Mouse (Mus musculus) myocyte (in vitro differentiated cells): ENCODE measurements around the gene Sncb. TPM values are rescaled to one million over a fixed set of nuclear protein-coding genes. Genes with fewer than 3 reads are reported as not detected.

Experiments
- H3K27me3 ChIP-seq: one replicate; pipeline ENCODE4 v1.6.1; 2011; ENCODE audit not compliant: control insufficient read depth, insufficient read depth, insufficient read length
- H3K36me3 ChIP-seq: one replicate; pipeline ENCODE4 v1.6.1; 2011; ENCODE audit not compliant: control insufficient read depth, insufficient read depth
- H3K4me2 ChIP-seq: one replicate; pipeline ENCODE4 v1.6.1; 2011; ENCODE audit warnings: low read depth, control low read depth
- H3K4me3 ChIP-seq: one replicate; pipeline ENCODE4 v1.5.1; 2011; ENCODE audit warnings: mild to moderate bottlenecking, control low read depth, moderate library complexity
- H3K79me2 ChIP-seq: one replicate; pipeline ENCODE4 v1.6.1; 2011; ENCODE audit not compliant: control insufficient read depth, insufficient read depth
- H3ac ChIP-seq: one replicate; pipeline ENCODE4 v1.6.1; 2011; ENCODE audit not compliant: control insufficient read depth, insufficient read length
- CEBPB ChIP-seq: IDR thresholded peaks from 2 replicates; pipeline ENCODE4 v1.6.1; 2011; ENCODE audit warnings: mild to moderate bottlenecking, moderate library complexity; ENCODE audit not compliant: poor library complexity, insufficient read depth, severe bottlenecking
- E2F4 ChIP-seq: IDR thresholded peaks from one replicate; pipeline ENCODE4 v1.6.1; 2011; ENCODE audit warnings: mild to moderate bottlenecking, control low read depth, moderate library complexity; ENCODE audit not compliant: insufficient read depth
- MAX ChIP-seq: IDR thresholded peaks from one replicate; pipeline ENCODE4 v1.6.1; 2011; ENCODE audit warnings: low read depth, mild to moderate bottlenecking, control low read depth
- MYOD1 ChIP-seq, 3 experiments: IDR thresholded peaks; one replicate each; pipeline ENCODE4 v1.6.1; 2011; ENCODE audit warnings: control low read depth in 2 of 3, low read depth in 2 of 3, mild to moderate bottlenecking in 2 of 3, moderate library complexity in 1 of 3; ENCODE audit not compliant: insufficient read length in 2 of 3, control insufficient read depth in 1 of 3
- MYOG ChIP-seq, 3 experiments: IDR thresholded peaks; one replicate each; pipeline ENCODE4 v1.6.1; 2011; ENCODE audit warnings: control low read depth in 2 of 3, low read depth in 2 of 3, mild to moderate bottlenecking in 2 of 3; ENCODE audit not compliant: insufficient read length in 2 of 3, control insufficient read depth in 1 of 3, insufficient read depth in 1 of 3
- POLR2A ChIP-seq: IDR thresholded peaks from one replicate; pipeline ENCODE4 v1.6.1; 2011; ENCODE audit warnings: low read depth, mild to moderate bottlenecking, control low read depth, moderate library complexity; ENCODE audit not compliant: insufficient read length
- POLR2AphosphoS2 ChIP-seq: IDR thresholded peaks from one replicate; pipeline ENCODE4 v1.6.1; 2011; ENCODE audit warnings: low read depth, control low read depth; ENCODE audit not compliant: insufficient read length
- REST ChIP-seq: IDR thresholded peaks from one replicate; pipeline ENCODE4 v1.6.1; 2011; ENCODE audit warnings: mild to moderate bottlenecking, control low read depth, moderate library complexity; ENCODE audit not compliant: insufficient read depth, insufficient read length
- SRF ChIP-seq: IDR thresholded peaks from one replicate; pipeline ENCODE4 v1.6.1; 2011; ENCODE audit warnings: low read depth; ENCODE audit not compliant: control insufficient read depth, insufficient read length
- TCF12 ChIP-seq: IDR thresholded peaks from one replicate; pipeline ENCODE4 v1.6.1; 2011; ENCODE audit warnings: mild to moderate bottlenecking, control low read depth; ENCODE audit not compliant: poor library complexity, insufficient read depth, severe bottlenecking
- TCF3 ChIP-seq: IDR thresholded peaks from one replicate; pipeline ENCODE4 v1.6.1; 2011; ENCODE audit warnings: low read depth, control low read depth; ENCODE audit not compliant: insufficient read length
- USF1 ChIP-seq: IDR thresholded peaks from one replicate; pipeline ENCODE4 v1.6.1; 2011; ENCODE audit warnings: low read depth, mild to moderate bottlenecking, control low read depth, moderate library complexity
- polyA plus RNA-seq: library from polyadenylated mRNA; unstranded; fragments of >200 nt; fragmentation: generic; extraction: Trizol; gene quantifications from one replicate; pipeline ENCODE4 v1.2.1, GENCODE M21; 2012; ENCODE audit warnings: missing spikeins

Sncb gene
- polyA plus RNA-seq, 1 experiment, result not detected

DNA sequence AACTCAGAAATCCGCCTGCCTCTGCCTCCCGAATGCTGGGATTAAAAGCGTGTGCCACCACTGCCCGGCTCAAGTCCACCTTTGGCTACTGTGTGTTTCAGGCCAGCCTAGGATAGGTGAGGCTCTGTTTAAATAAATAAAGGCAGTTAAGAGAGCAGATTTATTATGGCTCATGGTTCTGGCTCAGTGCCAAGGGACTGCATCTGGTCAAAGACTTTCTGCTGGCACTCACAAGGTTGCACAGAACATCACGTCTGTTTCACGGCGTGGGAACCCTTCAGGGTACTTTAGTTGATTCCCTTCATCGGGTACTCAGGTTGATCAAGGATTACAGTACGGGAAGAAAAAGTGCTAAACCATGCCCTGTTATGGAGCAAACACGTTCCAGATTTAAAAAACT lies 51.4 kb downstream of the Sncb start:
- no peaks in the 10 kb centered on the region for H3K79me2 ChIP-seq
- no peak overlapping the region for H3K4me2 ChIP-seq
- H3K36me3 ChIP-seq, result no peaks in the 10 kb centered on the region
- no peak overlapping the region for H3K4me3 ChIP-seq
- peaks cover 38% of the 10 kb centered on the region for H3K27me3 ChIP-seq
- H3ac ChIP-seq, result no peak overlapping the region
- no peak for TF ChIP-seq MYOG (IDR thresholded peaks at IDR 0.05; ENCODE audit: control insufficient read depth in 1 of 3, insufficient read depth in 1 of 3, insufficient read length in 2 of 3, low read depth in 2 of 3)
- no peak for TF ChIP-seq MAX
- TF ChIP-seq E2F4, result no peak
- TF ChIP-seq POLR2A, result no peak
- TF ChIP-seq MYOD1 (IDR thresholded peaks at IDR 0.05; ENCODE audit: control insufficient read depth in 1 of 3, insufficient read length in 2 of 3, low read depth in 2 of 3), result no peak
- TF ChIP-seq POLR2AphosphoS2, result no peak
- no peak for TF ChIP-seq CEBPB
- no peak for TF ChIP-seq TCF3
- TF ChIP-seq REST, result no peak
- TF ChIP-seq USF1, result no peak
- TF ChIP-seq SRF, result no peak
- no peak for TF ChIP-seq TCF12

DNA sequence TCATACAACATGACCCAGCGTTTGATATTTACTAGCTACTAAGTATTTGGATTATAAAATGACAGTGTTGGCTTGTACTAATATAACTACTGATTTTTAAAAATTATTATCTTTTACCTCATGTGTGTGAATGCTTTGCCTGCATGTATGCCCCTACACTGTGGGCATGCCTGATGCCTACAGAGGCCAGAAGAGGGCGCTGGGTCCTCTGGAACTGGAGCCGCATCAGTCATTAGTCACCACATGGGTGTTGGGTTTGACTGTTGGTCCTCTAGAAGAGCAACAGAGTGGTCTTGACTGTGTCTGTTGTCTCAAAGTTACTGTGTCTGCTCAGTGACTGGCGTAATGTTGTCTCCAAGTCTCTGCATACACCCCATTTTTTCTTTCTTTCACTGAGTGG lies 52.0 kb downstream of the Sncb start:
- Histone ChIP-seq H3K4me2 (no peak overlapping the region), H3ac (no peak overlapping the region), H3K27me3 (peaks cover 33% of the 10 kb centered on the region), H3K79me2 (no peaks in the 10 kb centered on the region), H3K36me3 (no peaks in the 10 kb centered on the region), H3K4me3 (no peak overlapping the region)
- no peak for TF ChIP-seq SRF
- no peak for TF ChIP-seq POLR2A
- TF ChIP-seq MYOD1 (IDR thresholded peaks at IDR 0.05; ENCODE audit: control insufficient read depth in 1 of 3, insufficient read length in 2 of 3, low read depth in 2 of 3), result no peak
- no peak for TF ChIP-seq TCF12
- no peak for TF ChIP-seq POLR2AphosphoS2
- no peak for TF ChIP-seq REST
- no peak for TF ChIP-seq MYOG (IDR thresholded peaks at IDR 0.05; ENCODE audit: control insufficient read depth in 1 of 3, insufficient read depth in 1 of 3, insufficient read length in 2 of 3, low read depth in 2 of 3)
- no peak for TF ChIP-seq TCF3
- TF ChIP-seq USF1, result no peak
- TF ChIP-seq E2F4, result no peak
- no peak for TF ChIP-seq CEBPB
- no peak for TF ChIP-seq MAX

DNA sequence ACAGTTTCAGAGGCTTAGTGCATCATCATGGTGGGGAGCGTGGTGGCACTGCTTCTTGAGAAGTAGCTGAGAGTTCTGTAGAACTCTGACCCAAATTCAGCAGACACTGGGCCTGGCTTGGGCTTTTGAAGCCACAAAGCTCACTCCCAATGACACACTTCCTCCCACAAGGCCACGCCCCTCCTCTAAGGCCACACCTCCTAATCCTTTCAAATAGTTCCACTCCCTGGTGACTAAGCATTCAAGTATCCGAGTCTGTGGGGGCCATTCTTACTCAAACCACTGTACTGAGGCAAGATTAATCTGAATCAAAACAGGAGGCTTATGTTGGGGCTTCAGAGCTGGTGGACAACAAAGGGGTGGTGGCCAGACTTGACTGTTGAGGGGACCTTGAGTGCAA lies 55.5 kb downstream of the Sncb start:
- Histone ChIP-seq H3K27me3 (peaks cover 26% of the 10 kb centered on the region), H3K4me3 (no peak overlapping the region), H3K79me2 (no peaks in the 10 kb centered on the region), H3K4me2 (no peak overlapping the region), H3K36me3 (no peaks in the 10 kb centered on the region), H3ac (no peak overlapping the region)
- TF ChIP-seq CEBPB, result no peak
- no peak for TF ChIP-seq POLR2AphosphoS2
- no peak for TF ChIP-seq REST
- no peak for TF ChIP-seq TCF3
- TF ChIP-seq USF1, result no peak
- no peak for TF ChIP-seq SRF
- TF ChIP-seq MYOD1 (IDR thresholded peaks at IDR 0.05; ENCODE audit: control insufficient read depth in 1 of 3, insufficient read length in 2 of 3, low read depth in 2 of 3), result no peak
- TF ChIP-seq MYOG (IDR thresholded peaks at IDR 0.05; ENCODE audit: control insufficient read depth in 1 of 3, insufficient read depth in 1 of 3, insufficient read length in 2 of 3, low read depth in 2 of 3), result no peak

Other genes starting within 250 kb of the Sncb start
- 117 TPM for gene 4833439L19Rik, start 201.2 kb downstream of the Sncb start, polyA plus RNA-seq
- gene Arl10, start 191.6 kb downstream of the Sncb start, polyA plus RNA-seq, result 15.3 TPM
- 51.1 TPM for gene Nop16, start 176.5 kb downstream of the Sncb start, polyA plus RNA-seq
- 234 TPM for gene Higd2a, start 176.4 kb downstream of the Sncb start, polyA plus RNA-seq
- 43.0 TPM for gene Cltb, start 155.3 kb downstream of the Sncb start, polyA plus RNA-seq
- 30.3 TPM for gene Faf2, start 144.8 kb downstream of the Sncb start, polyA plus RNA-seq
- gene Rnf44, start 72.7 kb downstream of the Sncb start, polyA plus RNA-seq, result 43.7 TPM
- gene Cdhr2, start 65.1 kb downstream of the Sncb start, polyA plus RNA-seq, result not detected
- gene Gprin1, start 16.7 kb downstream of the Sncb start, polyA plus RNA-seq, result 0.11 TPM
- gene Eif4e1b, start 17.4 kb upstream of the Sncb start, polyA plus RNA-seq, result not detected
- gene Tspan17, start 22.8 kb upstream of the Sncb start, polyA plus RNA-seq, result 65.3 TPM
- gene Unc5a, start 182.8 kb upstream of the Sncb start, polyA plus RNA-seq, result 0.05 TPM